Mouse (Mus musculus) embryonic fibroblast, embryonic 13.5 days (primary cell): ENCODE results near the gene Spen. TPM values are rescaled to one million over a fixed set of nuclear protein-coding genes. Genes with fewer than 3 reads are reported as not detected.

Experiments
- H3K27ac ChIP-seq: 2 replicates; pipeline ENCODE4 v1.5.1; 2012; ENCODE audit warnings: low read length, control low read depth, inconsistent platforms; ENCODE audit not compliant: insufficient read depth
- H3K4me1 ChIP-seq: 2 replicates; pipeline ENCODE4 v1.6.1; 2011; ENCODE audit warnings: low read length; ENCODE audit not compliant: control insufficient read depth, insufficient read depth
- H3K4me3 ChIP-seq: 2 replicates; pipeline ENCODE4 v1.5.1; 2011; ENCODE audit warnings: mild to moderate bottlenecking, control low read depth, low read length; ENCODE audit not compliant: insufficient read depth
- CTCF ChIP-seq: IDR thresholded peaks from 2 replicates; pipeline ENCODE4 v1.5.1; 2011; ENCODE audit warnings: mild to moderate bottlenecking, control low read depth, low read length, moderate library complexity, borderline replicate concordance; ENCODE audit not compliant: insufficient read depth
- POLR2A ChIP-seq: IDR thresholded peaks from 2 replicates; pipeline ENCODE4 v1.6.1; 2011; ENCODE audit warnings: low read depth, mild to moderate bottlenecking, control low read depth, low read length, moderate library complexity
- polyA plus RNA-seq: library from polyadenylated mRNA; stranded (reverse); fragments of >200 nt; gene quantifications from 2 replicates; pipeline ENCODE4 v1.2.4, GENCODE M21; 2011; ENCODE audit warnings: low read depth; ENCODE audit not compliant: missing spikeins, insufficient read length

The Spen gene
- polyA plus RNA-seq, 1 experiment: 21.2 TPM

- H3K4me3 ChIP-seq: no peak overlapping the region
- no peaks in the 10 kb centered on the region; the same call in 1 of the 2 replicates for H3K4me1 ChIP-seq
- H3K27ac ChIP-seq: no peak overlapping the region
- TF ChIP-seq POLR2A (no peak), CTCF (no peak)
Measured at GRCm38 (mm10) chr4:141530979-141531378, 7.4 kb downstream of the Spen start.

- no peak overlapping the region for H3K27ac ChIP-seq
Measured at GRCm38 (mm10) chr4:141528938-141529337, 9.5 kb downstream of the Spen start.

GRCm38 (mm10) chr4:141526936-141527650, 11.3 kb downstream of the Spen start:
- Histone ChIP-seq H3K4me3 (no peak overlapping the region), H3K27ac (no peak overlapping the region), H3K4me1 (peaks cover 8% of the 10 kb centered on the region)
- no peak for TF ChIP-seq CTCF
- no peak for TF ChIP-seq POLR2A

More at GRCm38 (mm10) chr4:141528938-141529337, 9.5 kb downstream of the Spen start:
- Histone ChIP-seq H3K4me3 (no peak overlapping the region), H3K4me1 (peaks cover 8% of the 10 kb centered on the region)
- TF ChIP-seq POLR2A (no peak), CTCF (no peak)

GRCm38 (mm10) chr4:141525940-141526339, 12.5 kb downstream of the Spen start:
- Histone ChIP-seq H3K4me1 (peaks cover 8% of the 10 kb centered on the region), H3K4me3 (no peak overlapping the region), H3K27ac (no peak overlapping the region)
- TF ChIP-seq POLR2A: no peak
- no peak for TF ChIP-seq CTCF

- Histone ChIP-seq H3K27ac (peak overlapping the region; percentile 42), H3K4me3 (no peak overlapping the region), H3K4me1 (peaks cover 8% of the 10 kb centered on the region)
- TF ChIP-seq POLR2A: no peak
Measured at GRCm38 (mm10) chr4:141524658-141525057, 13.7 kb downstream of the Spen start.

- no peak overlapping the region for H3K27ac ChIP-seq
- H3K4me3 ChIP-seq: no peak overlapping the region
- H3K4me1 ChIP-seq: peaks cover 11% of the 10 kb centered on the region
- TF ChIP-seq CTCF (no peak), POLR2A (no peak)
Measured at GRCm38 (mm10) chr4:141523128-141523527, 15.3 kb downstream of the Spen start.

GRCm38 (mm10) chr4:141518386-141518785, 20.0 kb downstream of the Spen start:
- H3K27ac ChIP-seq: no peak overlapping the region
- H3K4me1 ChIP-seq: peaks cover 3% of the 10 kb centered on the region; the same call in 1 of the 2 replicates
- TF ChIP-seq CTCF (no peak), POLR2A (no peak)
- no peak overlapping the region for H3K4me3 ChIP-seq

GRCm38 (mm10) chr4:141514179-141514641, 24.2 kb downstream of the Spen start:
- H3K27ac ChIP-seq: no peak overlapping the region
- H3K4me3 ChIP-seq: no peak overlapping the region
- TF ChIP-seq POLR2A (no peak), CTCF (no peak)
- H3K4me1 ChIP-seq: peaks cover 3% of the 10 kb centered on the region; the same call in 1 of the 2 replicates

GRCm38 (mm10) chr4:141512145-141512544, 26.3 kb downstream of the Spen start:
- no peak overlapping the region for H3K4me3 ChIP-seq
- TF ChIP-seq POLR2A (no peak), CTCF (no peak)
- H3K27ac ChIP-seq: no peak overlapping the region
- H3K4me1 ChIP-seq: no peaks in the 10 kb centered on the region

- H3K27ac ChIP-seq: no peak overlapping the region
- TF ChIP-seq POLR2A: no peak
- no peak for TF ChIP-seq CTCF
- no peaks in the 10 kb centered on the region for H3K4me1 ChIP-seq
- no peak overlapping the region for H3K4me3 ChIP-seq
Measured at GRCm38 (mm10) chr4:141510457-141510856, 27.9 kb downstream of the Spen start.

- TF ChIP-seq CTCF (0 out of 2 replicates have a peak, but pooled peaks have one; percentile 15), POLR2A (no peak)
- H3K27ac ChIP-seq: peak overlapping the region; percentile 12; the same call in 1 of the 2 replicates
- no peak overlapping the region for H3K4me3 ChIP-seq
- no peaks in the 10 kb centered on the region for H3K4me1 ChIP-seq
Measured at GRCm38 (mm10) chr4:141506893-141507292, 31.5 kb downstream of the Spen start.
